Mouse (Mus musculus): Measurements from ENCODE around the gene Limk2. TPM values are rescaled to one million over a fixed set of nuclear protein-coding genes. Genes with fewer than 3 reads are reported as not detected.

The Limk2 gene
- 54.3 and 56.4 TPM in 2 replicates for polyA plus RNA-seq (2015; fragmentation: Nextera tagmentation; extraction: Ambion mirVana)

GRCm38 (mm10) chr11:3408997-3409732 is at the start of gene Limk2:
Gene Limk2 (minus strand): TSS chr11:3409189.

GRCm38 (mm10) chr11:3452167-3452639 is 43.2 kb upstream of the Limk2 start, which contains the start of gene Rnf185:
Gene Rnf185 (minus strand): TSS chr11:3452363.

GRCm38 (mm10) chr11:3329891-3330451 is 79.0 kb downstream of the Limk2 start, which contains the start of gene Pik3ip1:
Gene Pik3ip1 (plus strand): TSS chr11:3330401.

Other genes starting within 250 kb of the Limk2 start
- 5.6 and 7.3 TPM in 2 replicates for gene Sfi1, start 215.7 kb downstream of the Limk2 start, polyA plus RNA-seq (2015; fragmentation: Nextera tagmentation; extraction: Ambion mirVana)
- gene Eif4enif1, start 206.8 kb downstream of the Limk2 start, polyA plus RNA-seq (2015; fragmentation: Nextera tagmentation; extraction: Ambion mirVana) = 20.0 and 21.0 TPM in 2 replicates
- gene Drg1, start 142.8 kb downstream of the Limk2 start, polyA plus RNA-seq (2015; fragmentation: Nextera tagmentation; extraction: Ambion mirVana) = 123 and 126 TPM in 2 replicates
- gene Patz1, start 120.3 kb downstream of the Limk2 start, polyA plus RNA-seq (2015; fragmentation: Nextera tagmentation; extraction: Ambion mirVana) = 13.8 and 14.6 TPM in 2 replicates
- 11.1 and 12.5 TPM in 2 replicates for gene Pik3ip1, start 78.8 kb downstream of the Limk2 start, polyA plus RNA-seq (2015; fragmentation: Nextera tagmentation; extraction: Ambion mirVana)
- gene Rnf185, start 43.2 kb upstream of the Limk2 start, polyA plus RNA-seq (2015; fragmentation: Nextera tagmentation; extraction: Ambion mirVana) = 19.6 and 20.3 TPM in 2 replicates
- 0.19 and 0.30 TPM in 2 replicates for gene Pla2g3, start 79.1 kb upstream of the Limk2 start, polyA plus RNA-seq (2015; fragmentation: Nextera tagmentation; extraction: Ambion mirVana)
- 0.27 and 0.28 TPM in 2 replicates for gene Inpp5j, start 95.6 kb upstream of the Limk2 start, polyA plus RNA-seq (2015; fragmentation: Nextera tagmentation; extraction: Ambion mirVana)
- gene Selenom, start 105.5 kb upstream of the Limk2 start, polyA plus RNA-seq (2015; fragmentation: Nextera tagmentation; extraction: Ambion mirVana) = 440 and 451 TPM in 2 replicates
- gene Smtn, start 131.4 kb upstream of the Limk2 start, polyA plus RNA-seq (2015; fragmentation: Nextera tagmentation; extraction: Ambion mirVana) = 936 and 955 TPM in 2 replicates
- 9.0 and 10.8 TPM in 2 replicates for gene Morc2a, start 240.0 kb upstream of the Limk2 start, polyA plus RNA-seq (2015; fragmentation: Nextera tagmentation; extraction: Ambion mirVana)

Data from urinary bladder, postnatal 0 days (tissue).